Mouse (Mus musculus): Measurements from ENCODE around the gene Dlg2.
"Not testable (repeated sequence)": the region's sequence is repeated elsewhere in the genome, so short reads cannot be mapped to it uniquely, and the experiment has no call there.

The Dlg2 gene

DNA sequence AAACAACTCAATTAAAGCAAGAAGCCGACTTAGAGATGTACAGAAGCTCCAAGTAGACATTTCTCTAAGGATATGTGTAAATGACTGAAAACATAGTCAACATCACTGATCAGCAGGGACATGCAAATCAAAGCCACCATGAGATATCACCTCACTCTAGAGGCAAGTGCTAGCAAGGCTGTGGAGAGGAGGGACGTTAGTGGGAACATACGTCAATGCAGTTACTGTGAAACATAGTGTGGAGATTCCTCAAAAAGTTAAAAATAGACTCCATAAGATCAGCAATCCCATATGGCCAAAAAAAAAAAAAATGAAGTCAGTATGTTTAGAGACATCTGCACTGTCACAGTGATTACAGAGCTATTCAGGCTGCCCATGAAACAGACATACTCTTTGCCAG, 349.2 kb downstream of the Dlg2 start:
- peak; percentile 50 for DNase-seq (ENCODE audit: low read depth, low spot score)

DNA sequence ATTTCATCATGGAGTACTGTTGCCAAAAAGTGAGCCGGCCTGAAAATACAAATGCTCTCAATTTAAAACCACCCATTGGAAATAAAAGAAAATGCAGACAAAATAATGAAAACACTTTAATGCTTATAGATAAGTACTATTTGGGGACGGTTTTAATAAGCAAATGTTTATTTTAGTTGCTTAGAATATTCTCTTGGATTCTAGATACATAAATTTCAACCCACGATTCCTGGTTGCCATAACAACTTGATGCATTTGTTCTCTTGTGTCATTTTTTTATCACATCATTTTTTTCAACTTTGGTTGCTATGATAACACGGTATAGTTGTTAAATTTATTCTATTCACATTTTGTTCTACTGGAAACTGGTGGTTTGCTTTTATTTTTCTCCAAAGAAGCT, 364.8 kb downstream of the Dlg2 start:
- peak; percentile 70 for DNase-seq (ENCODE audit: low read depth, low spot score)

GRCm38 (mm10) chr7:90843345-90844293, 367.1 kb downstream of the Dlg2 start:
- peak; percentile 78 for DNase-seq (ENCODE audit: low read depth, low spot score)

DNA sequence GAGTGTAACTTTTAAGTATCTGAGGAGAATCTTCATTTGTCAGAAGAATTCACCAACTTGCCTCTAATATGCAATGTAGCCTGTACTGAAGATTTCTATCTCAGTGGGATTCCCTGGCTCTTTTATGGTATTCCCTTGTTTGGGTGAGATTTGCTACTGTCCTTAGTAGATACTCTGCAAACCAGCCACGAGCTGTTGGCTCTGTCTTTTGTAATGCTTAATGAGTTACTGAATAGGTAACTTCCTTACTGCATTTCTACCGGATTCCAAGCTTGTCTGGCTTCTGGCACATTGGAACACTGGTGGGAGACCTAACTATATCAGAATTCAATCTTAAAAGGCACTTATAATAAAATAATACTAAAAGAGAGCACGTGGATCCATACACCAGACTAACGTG, 400.3 kb downstream of the Dlg2 start:
- DNase-seq (ENCODE audit: low read depth, low spot score) = not testable (repeated sequence)

GRCm38 (mm10) chr7:90882740-90883139, 406.3 kb downstream of the Dlg2 start:
- peak; percentile 27 for DNase-seq (ENCODE audit: low read depth, low spot score)

- peak; percentile 57 for DNase-seq (ENCODE audit: low read depth, low spot score)
Observed at GRCm38 (mm10) chr7:90886396-90887006, 410.0 kb downstream of the Dlg2 start.

DNA sequence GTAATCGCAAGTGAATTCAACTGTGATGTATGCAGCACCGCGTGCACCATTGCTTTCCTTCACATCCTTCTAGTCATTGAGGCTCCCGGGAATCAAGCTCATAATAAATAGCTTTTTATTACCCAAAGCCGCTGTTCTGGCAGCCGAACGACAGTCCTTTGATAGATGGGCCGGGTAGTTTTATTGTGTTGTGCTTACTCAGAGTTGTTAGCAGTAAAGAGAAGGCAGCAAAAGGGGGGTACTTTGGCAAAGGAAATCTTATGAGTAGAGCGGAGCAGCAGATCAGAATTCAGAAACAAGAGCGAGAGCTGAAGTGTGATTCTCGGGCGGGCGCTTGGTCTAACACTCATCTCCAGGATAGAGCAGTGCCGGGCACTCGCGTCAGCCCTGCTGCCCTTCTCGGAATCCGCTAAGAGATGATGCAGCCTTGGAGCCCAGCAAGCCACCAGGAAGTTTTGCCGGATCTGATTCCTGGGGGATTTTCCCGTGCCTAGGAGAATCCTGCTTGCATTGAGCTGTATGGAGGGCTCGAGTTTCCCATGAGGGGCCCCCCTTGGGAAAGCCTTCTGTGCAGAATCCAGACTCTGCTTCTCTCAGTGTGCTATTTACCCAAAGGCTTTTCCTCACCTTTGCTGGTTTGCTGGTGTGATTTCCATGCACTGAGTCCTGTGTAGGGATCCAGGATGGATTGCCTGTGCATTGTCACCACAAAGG, 410.7 kb downstream of the Dlg2 start:
- peak; percentile 73 for DNase-seq (ENCODE audit: low read depth, low spot score)

- peak; percentile 90 for DNase-seq (ENCODE audit: low read depth, low spot score)
Observed at GRCm38 (mm10) chr7:90927441-90927840, 451.0 kb downstream of the Dlg2 start.

- DNase-seq (ENCODE audit: low read depth, low spot score) = peak; percentile 36
Observed at GRCm38 (mm10) chr7:90940726-90941125, 464.3 kb downstream of the Dlg2 start.

DNA sequence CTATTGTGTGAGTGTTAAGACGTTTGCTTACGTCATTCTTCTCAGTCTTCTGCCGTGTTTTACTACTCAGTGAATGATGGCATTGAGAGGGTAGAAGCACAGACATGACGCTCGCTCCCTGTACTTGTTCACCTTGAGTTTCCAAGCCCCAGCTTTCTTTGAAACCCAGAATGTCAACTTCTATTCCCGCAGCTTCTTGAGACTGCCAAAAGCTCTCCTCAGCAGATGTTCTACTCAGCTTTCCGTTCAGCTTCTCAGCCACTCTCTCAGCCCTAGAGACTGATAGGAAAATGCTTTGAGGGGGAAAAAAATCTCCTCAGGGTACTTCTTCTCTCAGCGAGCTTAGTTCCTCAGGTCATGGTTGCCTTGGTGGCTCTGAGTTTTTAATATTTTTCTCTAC, 470.6 kb downstream of the Dlg2 start:
- peak; percentile 69 for DNase-seq (ENCODE audit: low read depth, low spot score)

DNA sequence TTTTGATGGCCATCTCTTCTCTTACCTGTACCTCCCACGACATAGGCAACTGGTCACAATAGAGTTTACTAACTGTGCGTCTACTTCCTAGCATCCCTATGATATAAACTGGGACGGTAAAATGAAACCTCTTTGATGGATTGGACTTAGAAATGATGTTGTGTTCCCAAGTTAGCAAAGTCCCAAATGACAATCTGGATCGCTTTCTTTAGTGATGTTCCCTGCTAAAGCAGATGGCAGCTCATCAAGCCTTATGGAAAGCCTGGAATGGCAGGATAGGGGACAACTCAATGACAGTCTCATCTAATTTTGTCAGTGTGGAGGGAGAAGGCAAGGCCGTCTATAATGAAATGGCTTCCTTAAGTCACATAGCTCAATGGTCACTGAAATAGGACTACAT, 472.7 kb downstream of the Dlg2 start:
- DNase-seq (ENCODE audit: low read depth, low spot score) = peak; percentile 52

DNA sequence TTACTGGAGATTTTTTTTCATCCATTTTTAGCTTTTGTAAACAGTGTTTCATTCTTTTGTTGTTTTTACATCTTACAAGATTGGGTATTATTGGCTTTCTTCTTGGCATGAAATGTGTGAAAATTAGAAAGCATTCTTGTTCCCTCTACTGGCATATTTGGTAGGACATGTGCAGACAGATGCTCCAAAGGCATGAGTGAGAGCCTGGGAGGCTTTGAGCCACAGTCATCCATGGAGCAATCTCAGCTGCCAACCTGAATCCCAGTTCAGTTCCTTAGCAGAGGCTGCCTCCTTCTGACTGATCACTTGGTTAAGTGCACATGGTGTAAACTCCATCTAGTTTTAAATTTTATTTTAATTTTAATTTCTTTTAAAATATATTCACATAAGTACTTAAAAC, 500.8 kb downstream of the Dlg2 start:
- peak; percentile 55 for DNase-seq (ENCODE audit: low read depth, low spot score)

DNA sequence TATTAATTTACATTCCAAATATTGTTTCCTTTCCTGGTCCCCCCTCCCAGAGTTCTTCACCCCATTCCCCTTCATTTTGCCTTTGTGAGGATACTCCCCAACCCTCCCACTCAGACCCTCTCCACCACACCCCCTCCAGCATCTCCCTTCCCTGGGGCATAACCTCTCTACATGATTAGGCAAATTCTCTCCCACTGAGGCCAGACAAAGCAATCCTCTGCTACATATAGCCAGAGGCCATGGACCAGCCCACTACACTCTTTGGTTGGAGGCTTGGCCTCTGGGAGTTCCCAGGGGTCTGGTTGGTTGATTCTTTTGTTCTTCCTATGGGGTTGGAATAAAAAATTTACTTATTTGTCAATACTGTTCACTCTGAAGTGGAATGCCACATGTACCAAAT, 505.6 kb downstream of the Dlg2 start:
- no peak for DNase-seq (ENCODE audit: low read depth, low spot score)

GRCm38 (mm10) chr7:91010655-91011054, 534.2 kb downstream of the Dlg2 start:
- DNase-seq (ENCODE audit: low read depth, low spot score) = no peak

- DNase-seq (ENCODE audit: low read depth, low spot score) = peak; percentile 77
Observed at GRCm38 (mm10) chr7:91044998-91045741, 568.7 kb downstream of the Dlg2 start.

DNA sequence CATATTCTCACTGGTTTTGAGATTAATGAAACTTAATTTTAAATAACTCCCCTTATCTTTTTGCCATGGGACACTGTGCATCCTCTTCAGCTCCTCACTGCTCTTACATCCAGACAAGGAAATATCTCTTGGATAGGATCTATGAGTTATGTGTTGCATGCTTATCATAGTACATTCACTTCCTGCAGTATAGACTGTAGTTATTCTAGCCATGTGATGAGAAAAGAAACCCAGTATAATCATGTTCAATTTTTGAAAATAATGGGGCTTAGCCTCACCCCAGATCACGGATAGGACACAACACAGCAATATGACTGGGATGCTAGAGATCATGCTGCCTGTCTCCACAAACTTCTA, 569.2 kb downstream of the Dlg2 start:
- no peak for DNase-seq (ENCODE audit: low read depth, low spot score)

- DNase-seq (ENCODE audit: low read depth, low spot score) = peak; percentile 47
Observed at GRCm38 (mm10) chr7:91063297-91064040, 587.0 kb downstream of the Dlg2 start.

DNA sequence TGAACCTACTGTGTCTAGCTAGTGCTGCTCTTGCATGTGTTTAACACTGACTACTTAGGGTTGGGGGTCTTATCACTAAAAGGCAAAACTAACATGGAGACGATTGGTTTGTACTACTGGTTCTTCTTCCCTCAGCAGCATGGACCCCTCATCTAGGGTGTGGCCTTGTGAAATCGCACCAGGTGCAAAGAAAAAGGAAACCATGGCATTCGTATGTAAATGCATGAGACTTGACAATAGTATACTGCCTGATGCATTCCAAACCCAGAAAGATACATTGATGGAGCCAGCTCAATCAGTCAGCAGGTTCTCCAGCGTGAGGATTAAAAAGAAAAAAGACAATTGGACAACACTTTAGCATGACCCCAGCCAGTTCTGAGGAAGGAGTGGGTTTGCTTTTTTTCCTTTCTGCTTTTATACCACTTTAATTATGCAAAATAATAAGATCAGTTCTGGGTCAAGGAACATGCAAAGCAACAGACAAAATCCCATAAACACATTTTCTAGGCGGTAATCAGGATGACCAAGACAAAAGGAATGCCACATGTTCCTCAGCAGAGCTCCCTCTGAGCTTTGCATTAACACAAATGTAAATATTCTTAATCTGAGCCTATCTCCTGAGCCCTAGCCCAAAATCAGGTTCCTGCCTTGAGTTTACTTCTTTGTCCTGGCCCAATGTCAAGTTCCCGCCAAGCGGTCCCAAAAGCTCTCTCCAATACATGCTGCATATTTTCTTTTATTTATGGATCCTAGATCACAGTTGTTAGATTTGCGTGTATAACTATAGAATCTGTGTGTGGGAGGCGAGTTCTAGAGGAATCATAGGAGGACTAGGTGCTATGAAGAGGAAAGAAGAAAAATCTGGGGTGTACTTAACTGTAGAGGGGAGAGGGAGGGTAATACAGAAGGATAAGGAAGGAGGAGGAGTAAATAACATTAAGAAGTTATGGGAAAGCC, 595.6 kb downstream of the Dlg2 start:
- DNase-seq (ENCODE audit: low read depth, low spot score) = peak; percentile 63

- DNase-seq (ENCODE audit: low read depth, low spot score) = no peak
Observed at GRCm38 (mm10) chr7:91086071-91086470, 609.6 kb downstream of the Dlg2 start.

Data from brain, adult 2 months (tissue).